Mouse (Mus musculus) right cerebral cortex, postnatal 10 days (tissue): ENCODE data around the gene Tdrd12.

Source experiments
- DNase-seq, 2 experiments: peaks; one replicate each; pipeline ENCODE4 v3.0.0; 2021; ENCODE audit warnings: low spot score in 2 of 2

Tdrd12 gene

GRCm38 (mm10) chr7:35448867-35449266 lies 88.7 kb downstream of the Tdrd12 start:
- DNase-seq = no peak

- DNase-seq = no peak
These were observed 89.3 kb downstream of the Tdrd12 start, which contains the start of gene Slc7a9 for GRCm38 (mm10) chr7:35447996-35448846. Slc7a9 (plus strand) TSS chr7:35448796.

GRCm38 (mm10) chr7:35447501-35447900 lies 90.0 kb downstream of the Tdrd12 start:
- no peak for DNase-seq

- no peak for DNase-seq
These were observed 102.3 kb downstream of the Tdrd12 start for GRCm38 (mm10) chr7:35435266-35435665.

- no peak for DNase-seq
These were observed 109.4 kb downstream of the Tdrd12 start for GRCm38 (mm10) chr7:35428146-35428545.

GRCm38 (mm10) chr7:35423071-35423470 lies 114.5 kb downstream of the Tdrd12 start:
- no peak for DNase-seq
